Mouse (Mus musculus): ENCODE data around the gene Slc24a3. TPM values are rescaled to one million over a fixed set of nuclear protein-coding genes. Genes with fewer than 3 reads are reported as not detected.

Slc24a3 gene
- polyA plus RNA-seq, 1 experiment from 2014 or later = 3.1 TPM

GRCm38 (mm10) chr2:145353801-145354200 is 186.2 kb downstream of the Slc24a3 start:
- no peak for ATAC-seq
- no peak overlapping the region for H3K27ac ChIP-seq (ENCODE audit: low read length)
- H3K4me1 ChIP-seq (ENCODE audit: control insufficient read depth, insufficient read depth, low read length) = no peaks in the 10 kb centered on the region
- no peak overlapping the region for H3K4me2 ChIP-seq (ENCODE audit: low read depth, low read length)
- no peaks in the 10 kb centered on the region for H3K36me3 ChIP-seq (ENCODE audit: control insufficient read depth, insufficient read depth, low read length)
- H3K9ac ChIP-seq (ENCODE audit: low read depth, low read length) = no peak overlapping the region
- no peak overlapping the region for H3K4me3 ChIP-seq (ENCODE audit: low read length)
- H3K9me3 ChIP-seq (ENCODE audit: control insufficient read depth, low read length) = no peaks in the 10 kb centered on the region
- no peaks in the 10 kb centered on the region for H3K27me3 ChIP-seq (replicated peaks; ENCODE audit: control insufficient read depth, insufficient read depth, low read length)
- 90% methylated on average over 1 of the region's 1 CpGs for WGBS

DNA sequence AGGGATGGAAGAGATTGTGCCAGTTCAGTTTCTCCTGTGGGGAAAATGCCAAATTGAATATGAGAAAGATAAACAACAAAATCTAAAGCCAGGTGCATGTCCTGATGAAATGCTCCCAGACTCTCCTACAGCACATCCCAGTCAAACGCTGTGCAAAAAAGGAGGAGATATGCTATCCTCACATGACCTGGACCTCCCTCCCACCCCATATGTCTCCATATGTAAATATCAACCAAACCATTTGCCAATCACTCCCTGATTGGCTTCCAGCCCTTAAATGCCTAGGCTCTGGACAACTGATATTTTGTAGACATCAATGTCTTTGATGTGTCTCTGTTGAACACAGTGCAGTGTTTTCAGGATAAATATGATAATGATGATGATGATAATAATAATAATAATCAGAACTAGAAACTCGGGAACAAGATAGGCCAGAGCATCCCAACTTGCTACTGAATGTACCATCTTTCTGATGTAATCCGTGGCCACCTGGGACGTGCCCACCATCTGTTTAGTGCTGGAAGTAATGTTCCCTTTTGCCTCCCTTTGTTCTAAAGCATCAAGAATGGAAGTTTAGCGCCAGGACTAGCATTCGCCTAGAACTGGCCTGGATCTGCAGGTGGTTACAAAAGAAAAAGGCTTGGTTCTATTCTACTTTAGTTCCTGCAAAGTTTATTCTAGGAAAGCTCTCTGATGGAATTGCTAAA is 190.8 kb downstream of the Slc24a3 start:
- no peaks in the 10 kb centered on the region for H3K36me3 ChIP-seq (ENCODE audit: control insufficient read depth, insufficient read depth, low read length)
- no peak for ATAC-seq
- 77% methylated on average over 6 of the region's 6 CpGs for WGBS
- H3K27ac ChIP-seq (ENCODE audit: low read length) = no peak overlapping the region
- no peak overlapping the region for H3K9ac ChIP-seq (ENCODE audit: low read depth, low read length)
- H3K9me3 ChIP-seq (ENCODE audit: control insufficient read depth, low read length) = no peaks in the 10 kb centered on the region
- no peak overlapping the region for H3K4me2 ChIP-seq (ENCODE audit: low read depth, low read length)
- H3K4me3 ChIP-seq (ENCODE audit: low read length) = no peak overlapping the region
- H3K4me1 ChIP-seq (ENCODE audit: control insufficient read depth, insufficient read depth, low read length) = no peaks in the 10 kb centered on the region
- H3K27me3 ChIP-seq (replicated peaks; ENCODE audit: control insufficient read depth, insufficient read depth, low read length) = no peaks in the 10 kb centered on the region

DNA sequence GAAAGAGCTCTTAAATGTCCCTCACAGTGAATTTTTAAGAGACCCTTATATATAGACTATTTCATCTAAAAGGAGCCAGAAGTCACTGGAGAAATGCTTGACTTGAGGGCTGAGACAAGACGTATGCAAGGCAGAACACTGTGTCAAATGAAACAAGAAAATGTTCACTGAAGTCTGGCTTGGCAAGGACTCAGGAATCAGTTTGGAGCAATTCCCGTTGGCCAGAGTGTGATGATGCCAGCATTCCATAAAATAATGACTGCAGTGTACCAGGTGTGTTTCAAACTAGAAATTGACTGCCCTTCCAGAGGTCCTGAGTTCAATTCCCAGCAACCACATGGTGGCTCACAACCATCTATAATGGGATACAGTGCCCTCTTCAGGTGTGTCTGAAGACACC is 196.1 kb downstream of the Slc24a3 start:
- H3K27me3 ChIP-seq (replicated peaks; ENCODE audit: control insufficient read depth, insufficient read depth, low read length) = no peaks in the 10 kb centered on the region

GRCm38 (mm10) chr2:145368701-145369100 is 201.1 kb downstream of the Slc24a3 start:
- Histone ChIP-seq H3K9me3 (ENCODE audit: control insufficient read depth, low read length) (no peaks in the 10 kb centered on the region), H3K27ac (ENCODE audit: low read length) (no peak overlapping the region), H3K9ac (ENCODE audit: low read depth, low read length) (no peak overlapping the region), H3K4me1 (ENCODE audit: control insufficient read depth, insufficient read depth, low read length) (no peaks in the 10 kb centered on the region), H3K4me3 (ENCODE audit: low read length) (no peak overlapping the region), H3K4me2 (ENCODE audit: low read depth, low read length) (no peak overlapping the region), H3K36me3 (ENCODE audit: control insufficient read depth, insufficient read depth, low read length) (no peaks in the 10 kb centered on the region), H3K27me3 (replicated peaks; ENCODE audit: control insufficient read depth, insufficient read depth, low read length) (no peaks in the 10 kb centered on the region)
- WGBS = 65% methylated on average over 2 of the region's 2 CpGs
- no peak for ATAC-seq

More for the DNA sequence above, 196.1 kb downstream of the Slc24a3 start:
- 63% methylated on average over 2 of the region's 2 CpGs for WGBS
- Histone ChIP-seq H3K4me3 (ENCODE audit: low read length) (no peak overlapping the region), H3K36me3 (ENCODE audit: control insufficient read depth, insufficient read depth, low read length) (no peaks in the 10 kb centered on the region), H3K4me1 (ENCODE audit: control insufficient read depth, insufficient read depth, low read length) (no peaks in the 10 kb centered on the region), H3K4me2 (ENCODE audit: low read depth, low read length) (no peak overlapping the region), H3K27ac (ENCODE audit: low read length) (no peak overlapping the region), H3K9me3 (ENCODE audit: control insufficient read depth, low read length) (no peaks in the 10 kb centered on the region), H3K9ac (ENCODE audit: low read depth, low read length) (no peak overlapping the region)
- ATAC-seq = no peak

DNA sequence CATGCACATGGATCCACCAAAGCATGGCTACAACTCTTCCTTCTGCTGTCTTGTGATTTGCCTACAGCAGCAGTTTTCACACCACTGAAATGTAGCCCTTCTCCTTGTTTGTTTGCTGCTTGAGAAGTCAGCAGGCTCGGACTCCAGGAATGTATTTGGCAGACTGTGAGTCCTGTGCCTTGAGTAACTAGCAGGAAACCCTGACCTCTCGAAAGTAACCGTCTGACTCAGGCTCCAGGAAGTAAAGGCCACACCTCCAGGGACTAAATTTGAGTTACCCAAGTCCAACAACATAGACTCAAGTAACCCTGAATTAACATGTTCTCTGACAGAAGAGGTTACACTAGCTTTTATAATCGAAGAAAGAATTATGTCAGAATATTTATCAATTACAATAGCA is 203.2 kb downstream of the Slc24a3 start:
- Histone ChIP-seq H3K9ac (ENCODE audit: low read depth, low read length) (no peak overlapping the region), H3K4me2 (ENCODE audit: low read depth, low read length) (no peak overlapping the region), H3K9me3 (ENCODE audit: control insufficient read depth, low read length) (no peaks in the 10 kb centered on the region), H3K4me1 (ENCODE audit: control insufficient read depth, insufficient read depth, low read length) (no peaks in the 10 kb centered on the region), H3K4me3 (ENCODE audit: low read length) (no peak overlapping the region), H3K27me3 (replicated peaks; ENCODE audit: control insufficient read depth, insufficient read depth, low read length) (no peaks in the 10 kb centered on the region), H3K27ac (ENCODE audit: low read length) (no peak overlapping the region), H3K36me3 (ENCODE audit: control insufficient read depth, insufficient read depth, low read length) (no peaks in the 10 kb centered on the region)
- no peak for ATAC-seq
- 56% methylated on average over 4 of the region's 4 CpGs for WGBS

- Histone ChIP-seq H3K4me1 (ENCODE audit: control insufficient read depth, insufficient read depth, low read length) (no peaks in the 10 kb centered on the region), H3K4me3 (ENCODE audit: low read length) (no peak overlapping the region), H3K4me2 (ENCODE audit: low read depth, low read length) (no peak overlapping the region), H3K9me3 (ENCODE audit: control insufficient read depth, low read length) (no peaks in the 10 kb centered on the region), H3K9ac (ENCODE audit: low read depth, low read length) (no peak overlapping the region), H3K36me3 (ENCODE audit: control insufficient read depth, insufficient read depth, low read length) (no peaks in the 10 kb centered on the region), H3K27ac (ENCODE audit: low read length) (no peak overlapping the region), H3K27me3 (replicated peaks; ENCODE audit: control insufficient read depth, insufficient read depth, low read length) (no peaks in the 10 kb centered on the region)
- WGBS = 79% methylated on average over 5 of the region's 5 CpGs
- ATAC-seq = no peak
Observed at GRCm38 (mm10) chr2:145373803-145374202, 206.2 kb downstream of the Slc24a3 start.

DNA sequence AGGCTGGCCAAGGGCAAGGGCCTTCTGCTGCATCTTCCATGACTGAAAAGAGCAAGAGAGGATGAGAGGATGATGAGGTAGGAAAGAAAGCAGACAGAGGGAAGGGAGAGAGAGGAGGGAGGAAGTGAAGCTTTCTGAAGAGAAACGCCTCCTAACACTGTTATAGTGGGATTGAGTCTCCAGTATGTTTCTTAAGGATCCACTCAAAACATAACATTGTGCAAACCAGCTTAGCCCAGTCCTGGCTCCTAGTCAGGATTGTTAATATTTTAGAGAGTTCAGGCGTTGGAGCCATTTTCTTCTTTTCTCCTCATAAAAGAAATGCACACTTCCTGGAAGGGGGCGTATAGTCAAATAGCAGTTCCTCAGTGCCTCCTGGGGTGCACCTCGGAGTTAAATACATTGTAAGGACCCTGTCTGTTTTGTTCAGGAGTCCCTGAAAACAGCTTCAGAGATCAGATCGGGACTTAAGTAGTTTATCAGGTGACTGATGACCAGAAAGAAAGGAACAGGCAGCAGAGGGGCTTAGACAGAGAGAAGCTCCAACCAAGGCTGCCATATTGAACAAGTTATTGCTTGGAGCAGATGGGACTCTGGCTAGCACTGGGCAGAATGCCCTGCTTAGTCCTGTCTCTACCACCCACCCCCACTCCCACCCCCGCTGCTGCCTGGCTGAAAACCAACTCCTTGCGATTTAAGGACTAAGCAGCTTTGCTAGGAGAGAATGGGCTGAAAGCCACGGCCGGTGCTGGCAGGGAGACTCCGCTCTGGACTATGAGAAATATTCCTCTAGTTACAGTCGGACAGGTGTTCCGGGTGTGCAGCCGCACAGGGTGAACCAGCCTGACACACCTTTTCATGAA is 215.6 kb downstream of the Slc24a3 start:
- no peak overlapping the region for H3K4me2 ChIP-seq (ENCODE audit: low read depth, low read length)
- no peak for ATAC-seq
- 68% methylated on average over 13 of the region's 13 CpGs for WGBS
- no peaks in the 10 kb centered on the region for H3K4me1 ChIP-seq (ENCODE audit: control insufficient read depth, insufficient read depth, low read length)
- no peak overlapping the region for H3K27ac ChIP-seq (ENCODE audit: low read length)
- H3K9me3 ChIP-seq (ENCODE audit: control insufficient read depth, low read length) = no peaks in the 10 kb centered on the region
- no peaks in the 10 kb centered on the region for H3K36me3 ChIP-seq (ENCODE audit: control insufficient read depth, insufficient read depth, low read length)
- no peak overlapping the region for H3K4me3 ChIP-seq (ENCODE audit: low read length)
- H3K27me3 ChIP-seq (replicated peaks; ENCODE audit: control insufficient read depth, insufficient read depth, low read length) = no peaks in the 10 kb centered on the region
- no peak overlapping the region for H3K9ac ChIP-seq (ENCODE audit: low read depth, low read length)

GRCm38 (mm10) chr2:145384221-145384620 is 216.7 kb downstream of the Slc24a3 start:
- Histone ChIP-seq H3K36me3 (ENCODE audit: control insufficient read depth, insufficient read depth, low read length) (no peaks in the 10 kb centered on the region), H3K9me3 (ENCODE audit: control insufficient read depth, low read length) (no peaks in the 10 kb centered on the region), H3K4me3 (ENCODE audit: low read length) (no peak overlapping the region), H3K9ac (ENCODE audit: low read depth, low read length) (no peak overlapping the region), H3K27ac (ENCODE audit: low read length) (no peak overlapping the region), H3K4me2 (ENCODE audit: low read depth, low read length) (no peak overlapping the region), H3K27me3 (replicated peaks; ENCODE audit: control insufficient read depth, insufficient read depth, low read length) (no peaks in the 10 kb centered on the region), H3K4me1 (ENCODE audit: control insufficient read depth, insufficient read depth, low read length) (no peaks in the 10 kb centered on the region)
- no peak for ATAC-seq
- 95% methylated on average over 2 of the region's 2 CpGs for WGBS

- H3K27ac ChIP-seq (ENCODE audit: low read length) = no peak overlapping the region
- 68% methylated on average over 3 of the region's 3 CpGs for WGBS
- no peaks in the 10 kb centered on the region for H3K36me3 ChIP-seq (ENCODE audit: control insufficient read depth, insufficient read depth, low read length)
- H3K9me3 ChIP-seq (ENCODE audit: control insufficient read depth, low read length) = no peaks in the 10 kb centered on the region
- ATAC-seq = no peak
- H3K4me1 ChIP-seq (ENCODE audit: control insufficient read depth, insufficient read depth, low read length) = no peaks in the 10 kb centered on the region
- H3K4me3 ChIP-seq (ENCODE audit: low read length) = no peak overlapping the region
- no peak overlapping the region for H3K4me2 ChIP-seq (ENCODE audit: low read depth, low read length)
- no peak overlapping the region for H3K9ac ChIP-seq (ENCODE audit: low read depth, low read length)
- H3K27me3 ChIP-seq (replicated peaks; ENCODE audit: control insufficient read depth, insufficient read depth, low read length) = no peaks in the 10 kb centered on the region
Observed at GRCm38 (mm10) chr2:145385220-145385619, 217.7 kb downstream of the Slc24a3 start.

Data from intestine, embryonic 16.5 days (tissue).